Mouse (Mus musculus) liver, adult 2 months (tissue): ENCODE measurements around the gene Cers5. TPM values are rescaled to one million over a fixed set of nuclear protein-coding genes. Genes with fewer than 3 reads are reported as not detected.

ENCODE experiments used
- DNase-seq: peaks from one replicate; pipeline ENCODE4 v3.0.0-alpha.2; 2011; ENCODE audit warnings: low read depth, low spot score; ENCODE audit errors: extremely low read depth
- H3K27ac ChIP-seq: fragments of 200-500 bp; replicated peaks from 2 replicates; pipeline ENCODE4 v1.5.1; 2012; ENCODE audit warnings: low read depth, mild to moderate bottlenecking, control low read depth, inconsistent platforms, low read length; ENCODE audit not compliant: insufficient read depth
- H3K27me3 ChIP-seq: fragments of 200-500 bp; 2 replicates; pipeline ENCODE4 v1.6.1; 2012; ENCODE audit warnings: mild to moderate bottlenecking, moderate library complexity, low read length, inconsistent platforms; ENCODE audit not compliant: control insufficient read depth, insufficient read depth
- H3K36me3 ChIP-seq: fragments of 200-500 bp; 2 replicates; pipeline ENCODE4 v1.6.1; 2012; ENCODE audit warnings: low read length, inconsistent platforms; ENCODE audit not compliant: control insufficient read depth, insufficient read depth
- H3K4me1 ChIP-seq: fragments of 200-500 bp; 2 replicates; pipeline ENCODE4 v1.6.1; 2011; ENCODE audit warnings: low read length; ENCODE audit not compliant: control insufficient read depth, insufficient read depth
- H3K4me3 ChIP-seq: fragments of 200-500 bp; 2 replicates; pipeline ENCODE4 v1.5.1; 2011; ENCODE audit warnings: low read depth, mild to moderate bottlenecking, control low read depth, low read length, moderate library complexity; ENCODE audit not compliant: insufficient read depth
- H3K79me2 ChIP-seq: fragments of 200-500 bp; 2 replicates; pipeline ENCODE4 v1.6.1; 2012; ENCODE audit warnings: inconsistent platforms, mild to moderate bottlenecking, low read length, moderate library complexity; ENCODE audit not compliant: control insufficient read depth, insufficient read depth
- H3K9ac ChIP-seq: fragments of 200-500 bp; 2 replicates; pipeline ENCODE4 v1.6.1; 2012; ENCODE audit warnings: low read depth, mild to moderate bottlenecking, control low read depth, inconsistent platforms, low read length
- CTCF ChIP-seq: fragments of 200-500 bp; IDR thresholded peaks from 2 replicates; pipeline ENCODE4 v1.5.1; 2011; ENCODE audit warnings: low read depth, low read length, control low read depth
- POLR2A ChIP-seq: fragments of 200-500 bp; IDR thresholded peaks from 2 replicates; pipeline ENCODE4 v1.6.1; 2011; ENCODE audit warnings: low read length, control low read depth; ENCODE audit not compliant: insufficient read depth; ENCODE audit errors: extremely low read depth
- WGBS: fragments of 180-500 bp; shearing (Covaris S2); methylation state at CpG from one replicate; pipeline ENCODE4 v1.1.7; 2018; 5-methylcytosine and 5-hydroxymethylcytosine counted together
- polyA plus RNA-seq: library from polyadenylated mRNA; depleted of rRNA; stranded (reverse); fragments of >200 nt; gene quantifications from 2 replicates; pipeline ENCODE4 v1.2.3, GENCODE M21; 2012
- total RNA-seq: library from RNA; depleted of rRNA; stranded (reverse); fragments of >200 nt; gene quantifications from 2 replicates; pipeline ENCODE4 v1.2.3, GENCODE M21; 2014

Cers5 gene
- total and polyA plus RNA-seq, 2 experiments: 2.0 to 3.2 TPM

DNA sequence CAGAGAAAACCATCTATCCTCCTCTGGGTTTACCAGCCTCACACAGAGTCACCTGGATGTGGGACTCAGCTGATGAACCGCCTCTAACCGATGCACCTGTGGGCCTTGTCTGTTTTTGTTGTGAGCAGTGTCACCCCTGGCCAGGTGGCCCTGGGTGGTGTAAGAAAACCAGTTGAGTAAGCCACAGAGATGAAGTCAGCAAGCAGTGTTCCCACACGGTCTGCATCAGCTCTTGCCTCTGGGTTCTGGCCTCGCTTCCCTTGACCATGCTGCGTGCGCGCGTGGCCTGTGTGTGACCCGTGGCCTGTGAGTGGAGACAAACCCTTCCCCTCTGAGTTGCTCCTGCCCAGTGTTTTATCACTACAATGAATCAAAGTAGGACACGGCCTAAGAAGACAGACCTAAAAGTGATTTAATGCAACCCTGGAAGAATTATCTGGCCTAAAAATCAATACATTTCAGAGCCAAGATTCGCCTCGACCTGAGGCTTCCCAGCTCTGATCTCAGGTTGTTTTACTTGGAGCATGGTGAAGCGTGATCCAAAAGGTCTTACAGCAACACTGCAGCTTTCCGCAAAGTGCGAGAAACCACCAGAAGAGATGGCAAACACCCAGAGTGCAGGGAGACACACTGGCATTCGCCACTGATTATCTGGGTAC lies 6.1 kb upstream of the Cers5 start:
- H3K4me3 ChIP-seq: no peak overlapping the region
- TF ChIP-seq CTCF: no peak
- no peak for TF ChIP-seq POLR2A
- 77% methylated on average over 16 of the region's 16 CpGs for WGBS
- H3K27ac ChIP-seq: no peak overlapping the region
- H3K27me3 ChIP-seq: no peaks in the 10 kb centered on the region
- DNase-seq: peak; percentile 18
- no peaks in the 10 kb centered on the region for H3K4me1 ChIP-seq
- H3K9ac ChIP-seq: no peak overlapping the region
- H3K79me2 ChIP-seq: no peaks in the 10 kb centered on the region
- H3K36me3 ChIP-seq: peaks cover 37% of the 10 kb centered on the region

DNA sequence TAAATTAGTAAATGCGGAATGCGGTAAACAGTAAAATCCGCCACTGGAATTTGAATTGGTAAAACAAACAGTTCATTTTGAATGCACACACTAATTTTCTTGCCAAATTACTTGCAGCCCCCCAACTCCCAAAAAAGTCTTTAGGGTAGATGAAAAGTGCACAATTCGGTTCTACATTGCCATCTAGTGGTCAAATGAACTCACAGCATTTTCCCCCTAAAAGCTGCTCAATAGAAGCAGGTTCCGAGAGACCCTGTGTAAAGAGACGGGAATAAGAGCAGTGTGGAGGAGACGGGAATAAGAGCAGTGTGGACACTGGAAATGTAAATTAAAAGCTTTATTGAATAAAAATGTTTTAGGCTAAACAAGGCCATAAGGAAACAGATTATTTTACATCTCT lies 5.5 kb upstream of the Cers5 start:
- 68% methylated on average over 7 of the region's 7 CpGs for WGBS
- H3K4me1 ChIP-seq: no peaks in the 10 kb centered on the region
- no peak overlapping the region for H3K9ac ChIP-seq
- no peak overlapping the region for H3K4me3 ChIP-seq
- no peaks in the 10 kb centered on the region for H3K27me3 ChIP-seq
- TF ChIP-seq POLR2A: no peak
- no peak; the same call in 1 of the 2 replicates for TF ChIP-seq CTCF
- H3K36me3 ChIP-seq: peaks cover 35% of the 10 kb centered on the region
- H3K79me2 ChIP-seq: no peaks in the 10 kb centered on the region
- H3K27ac ChIP-seq: no peak overlapping the region
- no peak for DNase-seq

DNA sequence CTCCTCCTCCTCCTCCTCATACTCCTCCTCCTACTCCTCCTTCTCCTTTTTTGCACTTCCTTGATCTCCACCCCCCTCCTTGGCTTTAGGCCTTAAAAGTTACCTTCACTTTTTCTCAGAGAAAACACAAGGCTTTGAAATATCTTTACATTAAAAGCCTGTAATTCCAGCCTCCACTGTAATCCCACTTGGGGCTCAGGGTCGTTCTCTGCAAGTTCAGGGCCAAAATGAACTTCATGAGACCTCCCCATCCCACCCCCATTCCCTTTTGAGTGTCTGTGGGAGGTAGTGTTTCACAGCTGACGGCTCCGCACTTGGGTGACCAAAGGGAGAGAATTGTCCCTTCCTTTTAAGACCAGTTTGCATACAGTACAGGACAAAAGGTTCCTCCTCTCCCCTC lies 240 bp upstream of the Cers5 start:
- H3K4me1 ChIP-seq: no peaks in the 10 kb centered on the region; the same call in 1 of the 2 replicates
- no peak overlapping the region for H3K27ac ChIP-seq
- no peaks in the 10 kb centered on the region for H3K27me3 ChIP-seq
- DNase-seq: no peak
- H3K9ac ChIP-seq: no peak overlapping the region
- no peak for TF ChIP-seq POLR2A
- TF ChIP-seq CTCF: no peak
- H3K4me3 ChIP-seq: no peak overlapping the region
- WGBS: 70% methylated on average over 3 of the region's 3 CpGs
- no peaks in the 10 kb centered on the region for H3K79me2 ChIP-seq
- peaks cover 5% of the 10 kb centered on the region for H3K36me3 ChIP-seq

DNA sequence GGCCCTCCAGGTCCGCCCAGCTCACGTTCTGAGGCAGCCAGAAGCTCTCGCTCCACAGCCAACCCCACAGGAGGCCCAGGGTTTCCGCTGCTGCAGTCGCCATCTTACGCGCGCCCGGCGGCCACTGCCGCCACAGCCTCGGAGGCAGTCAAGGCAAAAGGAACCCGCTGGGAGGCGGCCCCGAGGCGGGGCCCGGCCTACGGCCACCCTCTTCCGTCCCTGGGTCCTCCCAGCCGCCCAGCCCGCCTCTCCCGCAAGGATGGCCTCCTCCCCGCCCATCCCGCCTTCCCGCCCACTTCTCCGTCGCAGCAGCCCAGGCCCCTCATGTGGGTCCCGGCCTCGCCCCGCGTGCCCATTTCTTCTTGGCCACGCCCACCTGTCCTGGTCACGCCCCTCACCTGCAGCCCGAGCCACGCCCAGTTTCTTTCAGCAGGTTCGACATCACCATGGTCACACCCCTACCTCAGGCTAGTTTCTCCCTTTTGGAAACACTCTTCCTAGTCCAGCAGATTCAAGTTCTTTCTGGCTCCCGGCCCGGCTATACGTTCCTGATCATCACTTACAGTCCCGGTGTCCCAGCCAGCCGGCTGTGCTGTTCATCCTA lies 306 bp downstream of the Cers5 start:
- Histone ChIP-seq H3K27me3 (no peaks in the 10 kb centered on the region), H3K9ac (peak overlapping the region; percentile 72), H3K4me1 (no peaks in the 10 kb centered on the region; the same call in 1 of the 2 replicates), H3K79me2 (no peaks in the 10 kb centered on the region), H3K36me3 (no peaks in the 10 kb centered on the region), H3K27ac (no peak overlapping the region), H3K4me3 (peak overlapping the region; percentile 79)
- under 1% methylated on average over 40 of the region's 41 CpGs for WGBS
- TF ChIP-seq POLR2A (peak; percentile 80), CTCF (peak; percentile 28)
- DNase-seq: peak; percentile 36

DNA sequence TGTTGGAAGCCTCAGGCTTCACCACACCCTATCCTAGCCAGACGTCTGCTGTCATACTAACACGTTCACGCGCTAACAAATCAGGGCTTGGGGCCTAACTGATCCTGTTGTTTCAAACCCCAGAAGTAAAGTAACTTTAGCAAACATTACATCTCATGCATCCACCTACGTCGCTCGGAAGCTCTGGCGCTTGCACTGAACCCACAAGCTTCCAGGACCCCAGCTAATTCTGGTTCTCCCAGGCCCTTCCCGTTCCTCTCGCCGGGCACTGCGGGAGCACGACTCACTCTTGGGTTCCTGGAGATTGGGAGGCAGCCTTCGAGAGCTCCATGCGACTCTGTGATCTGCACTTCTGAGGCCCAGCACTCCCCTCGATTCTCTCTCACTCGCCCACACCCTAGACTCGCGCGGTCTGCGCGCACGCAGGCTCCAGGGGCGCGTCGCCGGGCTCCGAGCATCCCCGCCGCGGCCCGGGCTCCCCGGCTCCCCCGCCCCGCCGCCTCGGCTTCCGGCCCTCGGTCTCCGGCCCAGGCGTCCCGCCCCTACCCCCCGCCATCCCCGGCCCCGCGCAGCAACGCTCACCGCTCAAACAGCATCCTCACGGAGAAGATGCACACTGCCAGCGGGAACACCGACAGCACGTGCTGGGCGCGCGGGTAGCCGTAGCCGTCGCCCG lies 946 bp downstream of the Cers5 start:
- H3K36me3 ChIP-seq: no peaks in the 10 kb centered on the region
- H3K27ac ChIP-seq: peak overlapping the region; percentile 4; the same call in 1 of the 2 replicates
- H3K27me3 ChIP-seq: no peaks in the 10 kb centered on the region
- TF ChIP-seq POLR2A (no peak), CTCF (no peak)
- H3K4me1 ChIP-seq: no peaks in the 10 kb centered on the region; the same call in 1 of the 2 replicates
- no peak for DNase-seq
- H3K4me3 ChIP-seq: peak overlapping the region; percentile 79
- H3K79me2 ChIP-seq: no peaks in the 10 kb centered on the region
- WGBS: 5% methylated on average over 59 of the region's 59 CpGs
- H3K9ac ChIP-seq: peak overlapping the region; percentile 72

DNA sequence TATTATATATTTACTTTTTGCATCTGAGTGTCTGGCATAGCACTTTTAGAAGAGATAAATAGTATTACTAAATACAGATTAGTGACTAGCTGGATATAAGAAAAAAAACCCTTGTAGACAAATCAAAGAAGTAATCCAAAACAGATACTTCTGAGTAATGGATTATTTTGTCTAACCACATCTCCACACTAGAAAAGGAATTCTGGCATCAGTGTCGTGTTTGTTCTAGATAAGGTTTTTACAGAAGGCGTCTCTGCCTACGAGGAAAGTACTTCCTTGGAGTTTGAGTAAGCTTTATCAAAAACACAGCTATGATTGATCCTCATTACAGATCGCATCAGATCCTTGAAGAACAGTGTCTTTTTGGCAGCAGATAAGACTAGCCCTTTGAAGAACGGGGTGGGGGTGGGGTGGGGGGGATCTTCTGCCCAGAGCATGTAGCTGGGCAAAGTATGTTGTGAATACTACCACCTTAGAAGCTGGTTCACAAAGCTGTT lies 1.6 kb downstream of the Cers5 start:
- TF ChIP-seq POLR2A (no peak), CTCF (no peak)
- Histone ChIP-seq H3K9ac (no peak overlapping the region), H3K27ac (no peak overlapping the region), H3K79me2 (no peaks in the 10 kb centered on the region), H3K36me3 (no peaks in the 10 kb centered on the region), H3K4me1 (no peaks in the 10 kb centered on the region; the same call in 1 of the 2 replicates), H3K4me3 (peak overlapping the region; percentile 79), H3K27me3 (no peaks in the 10 kb centered on the region)
- DNase-seq: no peak
- WGBS: 60% methylated on average over 5 of the region's 5 CpGs
